Mouse (Mus musculus): ENCODE results near the gene Olfr695. TPM values are rescaled to one million over a fixed set of nuclear protein-coding genes. Genes with fewer than 3 reads are reported as not detected.
"Not testable (repeated sequence)": the region's sequence is repeated elsewhere in the genome, so short reads cannot be mapped to it uniquely, and the experiment has no call there.

The Olfr695 gene
- total RNA-seq (2021): not detected
- long read RNA-seq, experiment 1: 0 reads
- long read RNA-seq, experiment 2: 0 reads

- no peak for DNase-seq
These were observed at the start of gene Olfr695 for GRCm38 (mm10) chr7:106716296-106716695. Gene Olfr695, minus strand, starts transcription at chr7:106716396.

- not testable (repeated sequence) for DNase-seq
These were observed 44.8 kb upstream of the Olfr695 start for GRCm38 (mm10) chr7:106761008-106761407.

- no peak for DNase-seq
These were observed 42.6 kb upstream of the Olfr695 start for GRCm38 (mm10) chr7:106758800-106759199.

- DNase-seq: no peak
These were observed 39.1 kb upstream of the Olfr695 start, which contains the start of gene Olfr698 for GRCm38 (mm10) chr7:106755297-106755696. Gene Olfr698, minus strand, starts transcription at chr7:106755397.

- DNase-seq: no peak
These were observed 29.6 kb upstream of the Olfr695 start for GRCm38 (mm10) chr7:106745811-106746210.

- no peak for DNase-seq
These were observed 26.1 kb upstream of the Olfr695 start, which contains the start of gene Olfr697 for GRCm38 (mm10) chr7:106742343-106742742. Gene Olfr697, minus strand, starts transcription at chr7:106742443.

GRCm38 (mm10) chr7:106737028-106737427, 20.8 kb upstream of the Olfr695 start:
- no peak for DNase-seq

GRCm38 (mm10) chr7:106733717-106734116, 17.5 kb upstream of the Olfr695 start:
- DNase-seq: no peak

GRCm38 (mm10) chr7:106725654-106726053, 9.5 kb upstream of the Olfr695 start:
- not testable (repeated sequence) for DNase-seq

- DNase-seq: no peak
These were observed 4.7 kb downstream of the Olfr695 start for GRCm38 (mm10) chr7:106711463-106711862.

GRCm38 (mm10) chr7:106707705-106708104, 8.5 kb downstream of the Olfr695 start:
- DNase-seq: not testable (repeated sequence)

- DNase-seq: no peak
These were observed 19.3 kb downstream of the Olfr695 start for GRCm38 (mm10) chr7:106696891-106697290.

GRCm38 (mm10) chr7:106692976-106693375, 23.2 kb downstream of the Olfr695 start:
- no peak for DNase-seq

- DNase-seq: no peak
These were observed 24.5 kb downstream of the Olfr695 start, which contains the start of gene Olfr694 for GRCm38 (mm10) chr7:106691714-106692113. Gene Olfr694, minus strand, starts transcription at chr7:106691814.

- no peak for DNase-seq
These were observed 30.8 kb downstream of the Olfr695 start for GRCm38 (mm10) chr7:106685382-106685781.

- DNase-seq: no peak
These were observed 35.7 kb downstream of the Olfr695 start, which contains the start of gene Olfr693 for GRCm38 (mm10) chr7:106680484-106680883. Gene Olfr693, minus strand, starts transcription at chr7:106680584.

Other genes starting within 250 kb of the Olfr695 start
- gene Olfr693, start 35.8 kb downstream of the Olfr695 start, total RNA-seq (2021): not detected
- not detected for gene Olfr694, start 24.6 kb downstream of the Olfr695 start, total RNA-seq (2021)
- gene Olfr697, start 26.0 kb upstream of the Olfr695 start, total RNA-seq (2021): not detected
- gene Olfr698, start 39.0 kb upstream of the Olfr695 start, total RNA-seq (2021): not detected
- gene Olfr699, start 76.8 kb upstream of the Olfr695 start, total RNA-seq (2021): not detected
- gene Olfr700, start 92.4 kb upstream of the Olfr695 start, total RNA-seq (2021): not detected
- gene Olfr701, start 97.7 kb upstream of the Olfr695 start, total RNA-seq (2021): not detected
- gene Olfr702, start 117.5 kb upstream of the Olfr695 start, total RNA-seq (2021): not detected
- gene Olfr703, start 127.0 kb upstream of the Olfr695 start, total RNA-seq (2021): not detected
- not detected for gene Olfr704, start 146.8 kb upstream of the Olfr695 start, total RNA-seq (2021)
- not detected for gene Olfr705, start 160.5 kb upstream of the Olfr695 start, total RNA-seq (2021)
- gene Olfr706, start 171.8 kb upstream of the Olfr695 start, total RNA-seq (2021): not detected
- gene Olfr707, start 184.8 kb upstream of the Olfr695 start, total RNA-seq (2021): not detected
- gene Olfr1532-ps1, start 191.6 kb upstream of the Olfr695 start, total RNA-seq (2021): not detected
- gene Olfr709-ps1, start 215.8 kb upstream of the Olfr695 start, total RNA-seq (2021): under 1 TPM in 1 of 2 experiments, not detected in 1; 0.09 TPM
- not detected for gene Olfr710, start 231.9 kb upstream of the Olfr695 start, total RNA-seq (2021)
- under 1 TPM in 1 of 2 experiments, not detected in 1; 0.21 TPM for gene Olfr6, start 247.5 kb upstream of the Olfr695 start, total RNA-seq (2021)

Measured in adrenal gland, postnatal 10 days (tissue).